Mouse (Mus musculus): ENCODE measurements around the gene Slc6a17. TPM values are rescaled to one million over a fixed set of nuclear protein-coding genes. Genes with fewer than 3 reads are reported as not detected.

Gene Slc6a17
- total RNA-seq, 2 experiments from 2014 or later = 152 to 153 TPM

Other genes with a start within 250 kb of the Slc6a17 start
- gene Lamtor5, start 239.2 kb downstream of the Slc6a17 start, total RNA-seq (2021) = 10 to 100 TPM; 57.9 to 64.0 TPM
- 1 to 10 TPM; 1.0 to 1.3 TPM for gene Slc16a4, start 226.8 kb downstream of the Slc6a17 start, total RNA-seq (2021)
- 10 to 100 TPM; 24.3 to 24.6 TPM for gene Rbm15, start 184.3 kb downstream of the Slc6a17 start, total RNA-seq (2021)
- 10 to 100 TPM; 21.2 to 25.8 TPM for gene Kcnc4, start 58.5 kb downstream of the Slc6a17 start, total RNA-seq (2021)
- gene Ubl4b, start 37.1 kb upstream of the Slc6a17 start, total RNA-seq (2021) = under 1 TPM in 1 of 2 experiments, not detected in 1; 0.58 TPM
- gene Alx3, start 77.0 kb upstream of the Slc6a17 start, total RNA-seq (2021) = 1 to 10 TPM; 1.7 to 1.9 TPM
- gene Gm10961, start 113.3 kb upstream of the Slc6a17 start, total RNA-seq (2021) = not detected
- gene Strip1, start 113.7 kb upstream of the Slc6a17 start, total RNA-seq (2021) = 100 to 1,000 TPM; 114 to 120 TPM
- gene Ahcyl1, start 178.5 kb upstream of the Slc6a17 start, total RNA-seq (2021) = 100 to 1,000 TPM; 185 to 200 TPM
- gene Csf1, start 242.5 kb upstream of the Slc6a17 start, total RNA-seq (2021) = 10 to 100 TPM; 10.6 to 11.6 TPM